Mouse (Mus musculus): ENCODE measurements around the gene Ywhag. TPM values are rescaled to one million over a fixed set of nuclear protein-coding genes. Genes with fewer than 3 reads are reported as not detected.
A peak's percentile ranks its signal among the peaks of the same experiment; 100 is the strongest.

Ywhag gene
- polyA plus RNA-seq, 1 experiment from 2014 or later, result 202 TPM

DNA sequence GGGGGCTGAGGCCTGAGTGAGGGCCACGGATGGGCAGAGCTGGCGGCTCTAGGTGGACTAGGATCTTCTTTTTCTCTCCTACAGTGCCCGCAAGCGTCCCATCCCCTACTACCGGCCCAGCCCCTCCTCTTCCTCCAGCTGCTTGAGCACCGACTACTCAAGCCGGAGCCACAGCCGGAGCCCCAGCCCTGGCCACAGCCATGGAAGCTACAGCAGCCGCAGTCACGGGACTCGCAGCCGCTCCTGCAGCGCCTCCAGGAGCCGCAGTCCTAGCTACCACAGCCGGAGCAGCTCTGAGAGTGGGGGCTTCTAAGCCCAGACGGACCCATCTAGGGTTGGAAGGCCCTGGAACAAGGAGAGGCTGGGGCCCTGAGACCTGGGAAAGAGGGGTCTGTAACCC is 61.4 kb downstream of the Ywhag start:
- peak overlapping the region; percentile 33; the same call in 1 of the 2 replicates for H3K4me2 ChIP-seq (ENCODE audit: low read depth, low read length)
- H3K27ac ChIP-seq (ENCODE audit: low read length), result no peak overlapping the region
- no peaks in the 10 kb centered on the region for H3K9me3 ChIP-seq (replicated peaks; ENCODE audit: control insufficient read depth, low read length)
- H3K27me3 ChIP-seq (ENCODE audit: control insufficient read depth, insufficient read depth, low read length), result peaks cover 31% of the 10 kb centered on the region
- no peaks in the 10 kb centered on the region for H3K36me3 ChIP-seq (ENCODE audit: control insufficient read depth, insufficient read depth)
- H3K4me3 ChIP-seq (ENCODE audit: low read length), result no peak overlapping the region
- 15% methylated on average over 16 of the region's 16 CpGs for WGBS
- ATAC-seq (replicated peaks; ENCODE audit: extremely low read depth, insufficient read depth, low FRiP score), result no peak
- peak overlapping the region; percentile 41; the same call in 1 of the 2 replicates for H3K9ac ChIP-seq (ENCODE audit: low read length)
- H3K4me1 ChIP-seq (ENCODE audit: control insufficient read depth, insufficient read depth, low read length), result peaks cover 9% of the 10 kb centered on the region

- Histone ChIP-seq H3K36me3 (ENCODE audit: control insufficient read depth, insufficient read depth) (no peaks in the 10 kb centered on the region), H3K4me1 (ENCODE audit: control insufficient read depth, insufficient read depth, low read length) (peaks cover 6% of the 10 kb centered on the region), H3K4me3 (ENCODE audit: low read length) (no peak overlapping the region), H3K9ac (ENCODE audit: low read length) (no peak overlapping the region), H3K4me2 (ENCODE audit: low read depth, low read length) (no peak overlapping the region), H3K27ac (ENCODE audit: low read length) (no peak overlapping the region), H3K9me3 (replicated peaks; ENCODE audit: control insufficient read depth, low read length) (no peaks in the 10 kb centered on the region), H3K27me3 (ENCODE audit: control insufficient read depth, insufficient read depth, low read length) (peaks cover 50% of the 10 kb centered on the region)
- no peak for ATAC-seq (replicated peaks; ENCODE audit: extremely low read depth, insufficient read depth, low FRiP score)
- WGBS, result 84% methylated on average over 5 of the region's 5 CpGs
Observed at GRCm38 (mm10) chr5:135870505-135870904, 63.9 kb downstream of the Ywhag start.

- WGBS, result 55% methylated on average over 14 of the region's 14 CpGs
- no peak overlapping the region for H3K9ac ChIP-seq (ENCODE audit: low read length)
- H3K27ac ChIP-seq (ENCODE audit: low read length), result no peak overlapping the region
- no peaks in the 10 kb centered on the region for H3K9me3 ChIP-seq (replicated peaks; ENCODE audit: control insufficient read depth, low read length)
- no peaks in the 10 kb centered on the region for H3K36me3 ChIP-seq (ENCODE audit: control insufficient read depth, insufficient read depth)
- no peak for ATAC-seq (replicated peaks; ENCODE audit: extremely low read depth, insufficient read depth, low FRiP score)
- no peak overlapping the region for H3K4me2 ChIP-seq (ENCODE audit: low read depth, low read length)
- H3K4me1 ChIP-seq (ENCODE audit: control insufficient read depth, insufficient read depth, low read length), result peaks cover 6% of the 10 kb centered on the region
- H3K4me3 ChIP-seq (ENCODE audit: low read length), result no peak overlapping the region
- H3K27me3 ChIP-seq (ENCODE audit: control insufficient read depth, insufficient read depth, low read length), result peaks cover 52% of the 10 kb centered on the region
Observed at GRCm38 (mm10) chr5:135869661-135870423, 64.6 kb downstream of the Ywhag start.

DNA sequence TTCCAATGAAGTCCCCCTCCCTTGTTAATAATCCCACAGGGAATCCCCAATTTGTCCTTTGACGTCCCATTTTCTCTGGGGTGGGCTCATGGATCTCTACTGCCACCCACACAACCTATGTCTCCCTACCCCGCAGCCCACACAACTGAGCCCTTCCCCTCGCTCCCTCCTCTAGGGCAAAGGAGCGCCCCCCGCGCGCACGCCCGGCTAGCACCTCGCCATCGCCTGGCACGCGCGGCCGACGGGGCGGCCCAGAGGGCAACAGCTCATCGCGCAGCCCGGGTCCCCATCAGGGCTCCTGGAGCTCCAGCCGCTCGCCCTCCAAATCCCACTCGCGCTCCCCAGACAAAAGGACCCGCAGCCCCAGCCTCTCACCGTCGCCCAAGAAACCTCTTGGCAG is 65.8 kb downstream of the Ywhag start:
- Histone ChIP-seq H3K27ac (ENCODE audit: low read length) (no peak overlapping the region), H3K36me3 (ENCODE audit: control insufficient read depth, insufficient read depth) (no peaks in the 10 kb centered on the region), H3K27me3 (ENCODE audit: control insufficient read depth, insufficient read depth, low read length) (peaks cover 60% of the 10 kb centered on the region), H3K4me2 (ENCODE audit: low read depth, low read length) (peak overlapping the region; percentile 74), H3K4me3 (ENCODE audit: low read length) (peak overlapping the region; percentile 50), H3K9me3 (replicated peaks; ENCODE audit: control insufficient read depth, low read length) (no peaks in the 10 kb centered on the region), H3K4me1 (ENCODE audit: control insufficient read depth, insufficient read depth, low read length) (peaks cover 6% of the 10 kb centered on the region), H3K9ac (ENCODE audit: low read length) (peak overlapping the region; percentile 54; the same call in 1 of the 2 replicates)
- 3% methylated on average over 23 of the region's 27 CpGs for WGBS
- no peak for ATAC-seq (replicated peaks; ENCODE audit: extremely low read depth, insufficient read depth, low FRiP score)

DNA sequence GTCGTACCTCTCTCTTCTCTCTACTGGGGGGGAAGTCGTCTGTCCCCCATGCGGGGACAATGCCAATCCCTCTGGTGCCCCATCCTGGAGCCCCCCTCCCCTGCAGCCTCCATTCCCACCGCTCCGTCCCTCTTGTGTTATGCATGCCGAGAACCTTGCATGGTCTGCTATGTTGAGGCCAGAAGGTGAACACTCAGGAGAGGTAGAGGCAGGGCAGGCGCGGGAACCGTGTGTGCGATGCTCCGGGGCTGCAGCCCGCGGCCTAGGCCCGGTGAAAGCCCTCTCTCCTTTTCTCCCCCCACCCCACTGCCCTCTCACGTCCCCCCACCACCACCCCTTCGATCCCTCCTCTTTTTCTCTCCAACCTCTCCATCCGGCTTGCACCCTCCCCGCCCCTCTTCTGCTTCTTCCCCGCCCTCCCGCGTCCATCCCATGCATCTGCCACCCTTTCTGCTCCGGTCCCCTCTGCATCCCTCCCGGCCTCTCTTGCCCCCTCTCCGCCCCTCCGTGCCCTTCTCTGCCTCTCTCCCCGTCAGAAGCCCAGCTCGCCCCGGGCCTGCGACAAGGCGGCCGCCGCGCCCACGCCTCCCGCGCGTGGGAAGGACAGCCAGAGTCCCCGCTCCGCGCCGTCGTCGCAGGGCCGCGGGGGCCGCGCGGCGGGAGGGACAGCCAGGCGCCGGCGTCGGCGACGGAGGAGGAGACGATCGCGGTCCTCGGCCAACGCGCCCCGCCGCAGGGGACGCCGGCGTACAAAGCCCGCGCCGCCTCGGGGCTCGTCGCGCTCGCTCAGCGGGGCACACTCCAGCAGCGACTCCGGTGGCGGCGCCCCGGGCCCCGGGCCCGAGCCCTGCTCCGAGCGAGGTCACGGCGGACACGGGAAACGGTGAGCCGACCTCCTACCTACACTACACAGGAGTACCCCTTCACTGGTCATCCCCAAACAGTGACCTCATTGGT is 66.5 kb downstream of the Ywhag start:
- peak overlapping the region; percentile 50 for H3K4me3 ChIP-seq (ENCODE audit: low read length)
- 2% methylated on average over 76 of the region's 89 CpGs for WGBS
- H3K27me3 ChIP-seq (ENCODE audit: control insufficient read depth, insufficient read depth, low read length), result peaks cover 61% of the 10 kb centered on the region
- no peaks in the 10 kb centered on the region for H3K9me3 ChIP-seq (replicated peaks; ENCODE audit: control insufficient read depth, low read length)
- H3K4me2 ChIP-seq (ENCODE audit: low read depth, low read length), result peak overlapping the region; percentile 74
- peaks cover 4% of the 10 kb centered on the region for H3K4me1 ChIP-seq (ENCODE audit: control insufficient read depth, insufficient read depth, low read length)
- no peaks in the 10 kb centered on the region for H3K36me3 ChIP-seq (ENCODE audit: control insufficient read depth, insufficient read depth)
- H3K27ac ChIP-seq (ENCODE audit: low read length), result no peak overlapping the region
- H3K9ac ChIP-seq (ENCODE audit: low read length), result peak overlapping the region; percentile 54
- peak; percentile 18; the same call in 1 of the 2 replicates for ATAC-seq (replicated peaks; ENCODE audit: extremely low read depth, insufficient read depth, low FRiP score)

DNA sequence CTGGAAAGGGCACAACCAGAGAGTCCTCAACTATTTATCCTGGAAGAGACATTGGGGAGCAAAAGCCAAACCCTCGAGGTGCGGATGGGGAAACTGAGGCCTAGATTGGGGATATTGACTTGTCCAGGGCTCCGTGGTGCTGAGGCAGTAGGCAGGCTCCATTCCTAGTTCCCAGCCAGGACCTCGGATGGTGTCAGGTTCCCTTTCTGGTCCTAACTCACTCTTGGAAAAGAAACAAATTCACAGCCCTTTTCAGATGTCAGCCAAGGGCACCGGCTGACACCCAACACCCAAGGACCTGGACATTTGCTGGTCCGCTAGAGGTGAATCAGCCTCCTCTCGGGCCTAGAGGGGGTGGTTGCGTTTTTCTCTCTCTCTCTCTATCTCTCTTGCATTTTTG is 67.8 kb downstream of the Ywhag start:
- Histone ChIP-seq H3K36me3 (ENCODE audit: control insufficient read depth, insufficient read depth) (no peaks in the 10 kb centered on the region), H3K9ac (ENCODE audit: low read length) (no peak overlapping the region), H3K4me3 (ENCODE audit: low read length) (no peak overlapping the region), H3K27ac (ENCODE audit: low read length) (no peak overlapping the region), H3K9me3 (replicated peaks; ENCODE audit: control insufficient read depth, low read length) (no peaks in the 10 kb centered on the region), H3K27me3 (ENCODE audit: control insufficient read depth, insufficient read depth, low read length) (peaks cover 59% of the 10 kb centered on the region), H3K4me1 (ENCODE audit: control insufficient read depth, insufficient read depth, low read length) (peaks cover 4% of the 10 kb centered on the region), H3K4me2 (ENCODE audit: low read depth, low read length) (no peak overlapping the region)
- ATAC-seq (replicated peaks; ENCODE audit: extremely low read depth, insufficient read depth, low FRiP score), result no peak
- WGBS, result 46% methylated on average over 8 of the region's 8 CpGs

Other genes with a start within 250 kb of the Ywhag start
- gene Tmem120a, start 190.2 kb downstream of the Ywhag start, polyA plus RNA-seq (2015; fragmentation: Nextera tagmentation; extraction: Ambion mirVana), result 36.3 and 37.4 TPM in 2 replicates
- 0.15 and 0.56 TPM in 2 replicates for gene Styxl1, start 156.2 kb downstream of the Ywhag start, polyA plus RNA-seq (2015; fragmentation: Nextera tagmentation; extraction: Ambion mirVana)
- 1,315 and 1,333 TPM in 2 replicates for gene Mdh2, start 156.1 kb downstream of the Ywhag start, polyA plus RNA-seq (2015; fragmentation: Nextera tagmentation; extraction: Ambion mirVana)
- gene Srrm3, start 127.7 kb downstream of the Ywhag start, polyA plus RNA-seq (2015; fragmentation: Nextera tagmentation; extraction: Ambion mirVana), result 0.07 and 0.09 TPM in 2 replicates
- gene Hspb1, start 46.7 kb downstream of the Ywhag start, polyA plus RNA-seq (2015; fragmentation: Nextera tagmentation; extraction: Ambion mirVana), result 794 and 965 TPM in 2 replicates
- 0.45 and 0.91 TPM in 2 replicates for gene Ssc4d, start 39.9 kb upstream of the Ywhag start, polyA plus RNA-seq (2015; fragmentation: Nextera tagmentation; extraction: Ambion mirVana)
- gene Zp3, start 45.5 kb upstream of the Ywhag start, polyA plus RNA-seq (2015; fragmentation: Nextera tagmentation; extraction: Ambion mirVana), result not detected in 2 replicates
- 21.8 and 22.5 TPM in 2 replicates for gene Dtx2, start 60.2 kb upstream of the Ywhag start, polyA plus RNA-seq (2015; fragmentation: Nextera tagmentation; extraction: Ambion mirVana)
- gene Upk3b, start 103.9 kb upstream of the Ywhag start, polyA plus RNA-seq (2015; fragmentation: Nextera tagmentation; extraction: Ambion mirVana), result 26.7 and 28.7 TPM in 2 replicates
- 1.2 and 2.6 TPM in 2 replicates for gene Upk3bl, start 119.9 kb upstream of the Ywhag start, polyA plus RNA-seq (2015; fragmentation: Nextera tagmentation; extraction: Ambion mirVana)
- 2.0 and 2.3 TPM in 2 replicates for gene Rasa4, start 149.3 kb upstream of the Ywhag start, polyA plus RNA-seq (2015; fragmentation: Nextera tagmentation; extraction: Ambion mirVana)
- 139 and 151 TPM in 2 replicates for gene Polr2j, start 182.0 kb upstream of the Ywhag start, polyA plus RNA-seq (2015; fragmentation: Nextera tagmentation; extraction: Ambion mirVana)
- 21.7 and 23.6 TPM in 2 replicates for gene Lrwd1, start 201.5 kb upstream of the Ywhag start, polyA plus RNA-seq (2015; fragmentation: Nextera tagmentation; extraction: Ambion mirVana)
- 12.5 and 13.0 TPM in 2 replicates for gene Alkbh4, start 201.5 kb upstream of the Ywhag start, polyA plus RNA-seq (2015; fragmentation: Nextera tagmentation; extraction: Ambion mirVana)
- gene Orai2, start 236.1 kb upstream of the Ywhag start, polyA plus RNA-seq (2015; fragmentation: Nextera tagmentation; extraction: Ambion mirVana), result 3.6 and 4.3 TPM in 2 replicates